Mouse (Mus musculus) Patski (cell line): Measurements from ENCODE around the gene Tmem87a. TPM values are rescaled to one million over a fixed set of nuclear protein-coding genes. Genes with fewer than 3 reads are reported as not detected.

Experiments
- ATAC-seq: fragments of 100-300 bp; one replicate; pipeline ENCODE4 v1.8.0; 2021
- CTCF ChIA-PET: fragments of 350-600 bp; sonication (Branson Sonifier 250); formaldehyde crosslinking; loops from one replicate; lab custom pipeline; 2022; ENCODE audit warnings: inconsistent platforms; lab: Charles Lee
- POLR2A ChIA-PET: fragments of 350-600 bp; sonication (Branson Sonifier 250); formaldehyde crosslinking; loops from one replicate; lab custom pipeline; 2022; ENCODE audit warnings: antibody characterized with exemption, inconsistent platforms; lab: Charles Lee
- DNase-seq: peaks from one replicate; pipeline ENCODE4 v3.0.0-alpha.2; 2011; ENCODE audit warnings: low read depth, low spot score
- H3K27me3 ChIP-seq: fragments of 371-371 bp; one replicate; pipeline ENCODE4 v1.5.1; 2021
- CTCF ChIP-seq: fragments of 100-300 bp; IDR thresholded peaks from one replicate; pipeline ENCODE4 v1.5.1; 2021
- in situ Hi-C: fragments of 300-500 bp; cut with MboI; formaldehyde crosslinking; loops from 3 replicates; pipeline ENCODE4 v1.11.1; 2018; ENCODE audit warnings: low pct_unique_long_range_greater_than_20kb, mixed read lengths
- polyA plus RNA-seq: library from polyadenylated mRNA; unstranded; gene quantifications from one replicate; pipeline ENCODE4 v1.2.3, GENCODE M21; 2021

The Tmem87a gene
- polyA plus RNA-seq, 1 experiment from 2014 or later, result 33.7 TPM

GRCm38 (mm10) chr2:120404823-120405765 is 1.2 kb upstream of the Tmem87a start:
- no peak for TF ChIP-seq CTCF
- ChIA-PET POLR2A (interaction anchor here (0.7 to 1.0 kb wide), 2 partner anchors 285 to 665 kb away, joined by 3 read pairs; no protein-coding TSS in a partner anchor), CTCF (interaction anchor here (1.1 to 1.7 kb wide), 3 partner anchors 9 to 15 kb away, joined by 3 read pairs; no protein-coding TSS in a partner anchor)
- peak; percentile 14 for ATAC-seq
- in situ Hi-C loops, result no loop called here
- H3K27me3 ChIP-seq, result no peaks in the 10 kb centered on the region
- peak; percentile 6 for DNase-seq

GRCm38 (mm10) chr2:120403653-120403985 is 294 bp downstream of the Tmem87a start, which contains the start of gene Ganc:
TSS of gene Ganc (plus strand) at chr2:120403896.
- DNase-seq (no peak), ATAC-seq (peak; percentile 70)
- ChIA-PET CTCF (no interaction called here), POLR2A (no interaction called here)
- in situ Hi-C loops, result no loop called here
- TF ChIP-seq CTCF, result no peak
- H3K27me3 ChIP-seq, result no peaks in the 10 kb centered on the region

- CTCF ChIA-PET, result interaction anchor here (1.7 to 1.8 kb wide), 2 partner anchors 11 to 13 kb away, joined by 5 to 6 read pairs; no protein-coding TSS in a partner anchor
- H3K27me3 ChIP-seq, result no peaks in the 10 kb centered on the region
- ATAC-seq (no peak), DNase-seq (no peak)
- TF ChIP-seq CTCF, result no peak
- POLR2A ChIA-PET, result interaction anchor here (0.5 kb wide), 1 partner anchor 480 kb away, joined by 6 read pairs; no protein-coding TSS in a partner anchor
- in situ Hi-C loops, result no loop called here
These were observed 1.1 kb downstream of the Tmem87a start for GRCm38 (mm10) chr2:120402813-120403212.

GRCm38 (mm10) chr2:120397951-120398350 is 6.0 kb downstream of the Tmem87a start:
- H3K27me3 ChIP-seq, result no peaks in the 10 kb centered on the region
- ATAC-seq (no peak), DNase-seq (no peak)
- ChIA-PET CTCF (interaction anchor here (1.0 kb wide), 1 partner anchor 704 kb away, joined by 3 read pairs; no protein-coding TSS in a partner anchor), POLR2A (no interaction called here)
- no peak for TF ChIP-seq CTCF
- in situ Hi-C loops, result no loop called here

GRCm38 (mm10) chr2:120392406-120392805 is 11.5 kb downstream of the Tmem87a start:
- DNase-seq, result no peak
- ChIA-PET CTCF (no interaction called here), POLR2A (no interaction called here)
- no peak for ATAC-seq
- in situ Hi-C loops, result no loop called here
- H3K27me3 ChIP-seq, result no peaks in the 10 kb centered on the region
- TF ChIP-seq CTCF, result no peak

GRCm38 (mm10) chr2:120390934-120391333 is 13.0 kb downstream of the Tmem87a start:
- ChIA-PET POLR2A (interaction anchor here (0.6 kb wide), 1 partner anchor 333 kb away, joined by 4 read pairs; no protein-coding TSS in a partner anchor), CTCF (no interaction called here)
- in situ Hi-C loops, result no loop called here
- ATAC-seq (no peak), DNase-seq (no peak)
- no peaks in the 10 kb centered on the region for H3K27me3 ChIP-seq
- no peak for TF ChIP-seq CTCF

GRCm38 (mm10) chr2:120389376-120389775 is 14.5 kb downstream of the Tmem87a start:
- no peak for DNase-seq
- in situ Hi-C loops, result no loop called here
- no peak for TF ChIP-seq CTCF
- H3K27me3 ChIP-seq, result no peaks in the 10 kb centered on the region
- POLR2A ChIA-PET, result interaction anchor here (0.7 kb wide), 1 partner anchor 23 kb away, joined by 3 read pairs; no protein-coding TSS in a partner anchor
- no peak for ATAC-seq
- CTCF ChIA-PET, result interaction anchor here (1.5 kb wide), 1 partner anchor 13 kb away, joined by 6 read pairs; no protein-coding TSS in a partner anchor

GRCm38 (mm10) chr2:120387291-120387690 is 16.6 kb downstream of the Tmem87a start:
- POLR2A ChIA-PET, result no interaction called here
- CTCF ChIA-PET, result interaction anchor here (1.1 kb wide), 1 partner anchor 16 kb away, joined by 3 read pairs; no protein-coding TSS in a partner anchor
- in situ Hi-C loops, result no loop called here

GRCm38 (mm10) chr2:120386264-120386663 is 17.6 kb downstream of the Tmem87a start:
- no peak for ATAC-seq
- in situ Hi-C loops, result no loop called here
- ChIA-PET CTCF (interaction anchor here (1.1 kb wide), 1 partner anchor 15 kb away, joined by 3 read pairs; no protein-coding TSS in a partner anchor), POLR2A (no interaction called here)
- H3K27me3 ChIP-seq, result no peaks in the 10 kb centered on the region
- TF ChIP-seq CTCF, result no peak
- DNase-seq, result no peak

More at GRCm38 (mm10) chr2:120387291-120387690, 16.6 kb downstream of the Tmem87a start:
- ATAC-seq (no peak), DNase-seq (no peak)
- no peaks in the 10 kb centered on the region for H3K27me3 ChIP-seq
- no peak for TF ChIP-seq CTCF

- ATAC-seq, result no peak
- CTCF ChIA-PET, result no interaction called here
These were observed 30.1 kb downstream of the Tmem87a start for GRCm38 (mm10) chr2:120373858-120374257.

More at GRCm38 (mm10) chr2:120373858-120374257, 30.1 kb downstream of the Tmem87a start:
- no peak for TF ChIP-seq CTCF
- H3K27me3 ChIP-seq, result no peaks in the 10 kb centered on the region
- POLR2A ChIA-PET, result no interaction called here
- in situ Hi-C loops, result no loop called here
- DNase-seq, result no peak
